Mouse (Mus musculus) Muller cell, postnatal 12 days (primary cell): ENCODE results near the gene Arfgef2.

Source experiments
- DNase-seq: peaks from one replicate; pipeline ENCODE4 v3.0.0-alpha.2; 2015; ENCODE audit errors: inconsistent ontology term

Gene Arfgef2

GRCm38 (mm10) chr2:166906523-166907182, 101.3 kb downstream of the Arfgef2 start:
- no peak for DNase-seq

GRCm38 (mm10) chr2:166909729-166910128, 104.3 kb downstream of the Arfgef2 start:
- no peak for DNase-seq

GRCm38 (mm10) chr2:166910536-166910935, 105.1 kb downstream of the Arfgef2 start:
- no peak for DNase-seq

- DNase-seq, result no peak
Measured at GRCm38 (mm10) chr2:166923971-166924370, 118.6 kb downstream of the Arfgef2 start.

GRCm38 (mm10) chr2:166933943-166934342, 128.6 kb downstream of the Arfgef2 start:
- no peak for DNase-seq

GRCm38 (mm10) chr2:166934416-166934815, 129.0 kb downstream of the Arfgef2 start:
- no peak for DNase-seq

- no peak for DNase-seq
Measured at GRCm38 (mm10) chr2:166935582-166935981, 130.2 kb downstream of the Arfgef2 start.

- DNase-seq, result no peak
Measured at GRCm38 (mm10) chr2:166936166-166936565, 130.8 kb downstream of the Arfgef2 start.

- peak; percentile 77 for DNase-seq
Measured at GRCm38 (mm10) chr2:166943146-166943545, 137.8 kb downstream of the Arfgef2 start.

- no peak for DNase-seq
Measured at GRCm38 (mm10) chr2:166944346-166944745, 139.0 kb downstream of the Arfgef2 start.

GRCm38 (mm10) chr2:166945456-166945855, 140.1 kb downstream of the Arfgef2 start:
- DNase-seq, result no peak
